Mouse (Mus musculus) ES-CJ7 (cell line): ENCODE results near the gene Flywch2.
A peak's percentile ranks its signal among the peaks of the same experiment; 100 is the strongest.

ENCODE experiments used
- DNase-seq: peaks from one replicate; pipeline ENCODE4 v3.0.0; 2011; ENCODE audit warnings: low read depth, low spot score

Gene Flywch2

DNA sequence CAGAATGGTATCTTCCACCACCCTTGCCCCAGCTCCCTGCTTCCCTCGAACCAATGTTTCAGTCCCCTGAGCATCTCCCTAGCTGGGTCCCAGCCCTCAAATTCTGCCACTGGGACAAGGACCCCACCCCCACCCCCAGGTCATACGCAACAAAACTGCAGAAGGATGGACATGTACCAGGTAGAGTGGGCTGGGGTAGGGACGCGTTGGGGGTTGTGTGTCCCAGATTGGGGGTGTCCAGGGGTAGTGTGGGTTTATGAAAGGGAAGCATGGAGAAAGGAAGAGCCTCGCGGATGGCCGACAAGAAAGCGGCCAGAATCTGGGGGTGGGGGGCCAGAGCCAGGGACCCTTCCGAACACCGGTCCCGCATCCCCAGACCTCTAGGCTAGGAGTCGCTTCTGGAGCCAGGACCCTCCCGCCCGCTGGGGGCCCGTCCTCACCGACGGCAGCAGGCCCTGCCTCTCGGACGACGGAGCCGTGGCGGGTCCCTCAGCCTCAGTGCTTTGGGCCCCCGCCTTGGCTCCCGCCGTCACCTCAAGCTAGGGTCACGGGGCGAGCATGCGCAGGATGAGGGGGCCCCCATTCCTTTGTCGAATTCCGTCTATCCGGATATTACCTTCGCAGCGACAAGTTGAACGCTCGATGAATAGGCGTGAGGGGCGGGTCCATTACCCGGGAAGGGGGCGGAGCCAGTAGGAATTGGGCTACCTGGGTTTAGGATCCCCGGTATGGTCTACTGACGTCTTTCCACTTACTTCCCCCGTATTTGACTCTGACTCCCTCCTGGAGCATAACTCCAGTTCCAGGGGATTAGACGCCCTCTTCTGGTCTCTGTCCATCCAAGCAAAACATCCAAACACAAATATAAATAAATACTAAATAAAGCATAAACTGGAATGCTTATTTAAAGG, at the start of gene Flywch2:
Gene Flywch2 (minus strand): TSS at position 521 of the 911 bp plus-strand sequence.
- DNase-seq: peak; percentile 88

DNA sequence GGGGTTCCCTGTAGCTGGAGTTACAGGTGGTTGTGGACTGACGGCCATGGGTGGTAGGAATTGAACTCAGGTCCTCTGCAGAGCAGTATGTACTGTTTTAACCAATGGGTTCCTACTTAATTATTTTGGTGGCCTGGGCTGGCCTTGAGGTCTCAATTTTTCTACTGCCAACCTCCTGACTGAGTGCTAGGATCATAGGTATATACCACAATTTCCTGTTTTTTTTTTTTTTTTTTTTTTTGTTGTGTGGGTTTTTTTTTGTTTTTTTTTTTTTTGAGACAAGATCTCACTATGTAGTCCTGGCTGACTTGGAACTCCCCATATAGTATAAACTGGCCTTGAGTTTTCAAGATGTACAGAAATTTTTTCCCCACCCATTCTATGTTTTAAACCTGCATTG, 45.3 kb upstream of the Flywch2 start:
- no peak for DNase-seq

DNA sequence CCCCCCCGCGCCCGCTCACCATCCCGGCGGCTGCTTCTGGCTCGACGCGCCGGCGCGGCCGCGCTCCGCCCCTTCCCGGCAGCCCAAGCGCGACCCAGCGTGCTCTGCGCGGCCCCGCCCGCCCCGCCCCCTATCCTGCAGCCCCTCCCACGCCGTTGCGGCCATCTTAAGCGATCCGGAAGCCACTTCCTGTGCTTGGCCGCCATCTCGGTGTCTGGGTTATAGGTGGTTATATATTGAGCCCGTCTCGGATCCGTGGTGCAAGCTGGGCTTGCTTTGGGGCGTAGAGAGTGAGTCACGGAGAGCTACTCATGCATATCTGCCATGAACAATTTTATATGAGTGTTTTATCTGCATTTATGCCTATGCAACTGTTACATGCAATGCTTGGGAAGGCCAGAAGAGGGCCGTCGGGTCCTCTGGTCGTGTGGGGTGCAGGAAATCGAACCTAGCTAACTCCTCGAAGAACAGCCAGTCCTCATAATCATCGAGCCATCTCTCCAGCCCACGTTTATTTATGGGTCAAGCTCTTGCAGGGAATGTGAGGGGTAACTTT, 43.3 kb upstream of the Flywch2 start, which contains the start of gene Elob:
Gene Elob (minus strand): TSS at position 73 of the 556 bp plus-strand sequence.
- peak; percentile 84 for DNase-seq

DNA sequence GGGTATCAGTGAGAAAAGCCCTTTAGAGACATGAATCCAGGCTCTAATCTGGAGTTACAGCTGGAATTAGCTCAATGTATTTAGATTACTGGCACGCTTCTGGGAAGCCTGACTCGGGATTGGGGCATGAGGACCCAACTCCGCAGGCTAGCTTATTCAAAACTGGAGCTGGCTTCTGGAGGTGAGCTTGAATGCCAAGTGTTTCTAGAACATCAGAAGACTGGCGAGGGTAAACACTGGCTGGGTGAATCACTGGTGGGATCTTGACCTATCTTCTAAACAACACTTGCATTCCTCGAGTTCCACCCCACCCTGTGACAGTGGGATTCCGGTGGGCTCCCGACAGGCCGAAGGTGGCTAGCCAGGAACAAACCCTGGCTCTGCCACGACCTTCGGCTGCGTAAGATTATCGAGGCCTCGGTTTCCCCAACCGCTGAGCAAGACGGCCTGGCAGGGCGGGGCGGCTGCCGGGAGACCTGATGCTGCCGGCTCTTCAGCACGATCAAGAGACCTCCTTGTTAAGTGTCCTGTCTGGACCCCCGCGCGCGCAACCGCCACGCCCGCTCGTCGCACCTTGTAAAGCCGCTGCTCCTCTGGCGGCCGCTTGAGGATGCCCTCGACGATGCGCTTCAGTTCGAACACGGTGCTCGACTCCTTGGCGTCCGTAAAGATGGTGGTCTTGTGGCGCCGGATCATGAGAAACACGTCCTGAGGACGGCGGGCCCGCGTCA, 42.6 kb upstream of the Flywch2 start:
- peak; percentile 83 for DNase-seq

DNA sequence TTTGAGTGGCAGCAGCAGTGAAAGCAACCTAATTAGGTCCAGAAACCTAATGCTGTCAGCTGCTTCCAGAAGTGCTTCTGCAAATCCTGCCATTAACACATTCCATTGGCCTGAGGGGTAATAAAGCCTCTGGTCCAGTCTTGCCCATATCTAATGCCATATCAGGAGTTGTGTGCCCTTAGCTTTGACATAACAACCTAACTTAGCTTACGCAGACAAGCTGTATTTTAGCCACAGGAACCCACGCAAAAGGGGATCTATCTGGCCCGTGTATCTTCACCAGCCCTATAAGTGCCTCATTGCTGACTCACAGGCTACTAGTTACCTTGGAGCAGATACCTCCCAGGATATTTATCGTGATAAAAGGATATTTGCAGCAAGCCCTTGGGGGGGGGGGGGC, 39.7 kb upstream of the Flywch2 start:
- DNase-seq: no peak

- DNase-seq: no peak
These were observed 37.7 kb upstream of the Flywch2 start for GRCm38 (mm10) chr17:23823614-23824013.

- no peak for DNase-seq
These were observed 37.1 kb upstream of the Flywch2 start for GRCm38 (mm10) chr17:23823018-23823417.

- peak; percentile 55 for DNase-seq
These were observed 36.2 kb upstream of the Flywch2 start for GRCm38 (mm10) chr17:23822094-23822493.

GRCm38 (mm10) chr17:23820731-23821130, 34.9 kb upstream of the Flywch2 start:
- DNase-seq: no peak

DNA sequence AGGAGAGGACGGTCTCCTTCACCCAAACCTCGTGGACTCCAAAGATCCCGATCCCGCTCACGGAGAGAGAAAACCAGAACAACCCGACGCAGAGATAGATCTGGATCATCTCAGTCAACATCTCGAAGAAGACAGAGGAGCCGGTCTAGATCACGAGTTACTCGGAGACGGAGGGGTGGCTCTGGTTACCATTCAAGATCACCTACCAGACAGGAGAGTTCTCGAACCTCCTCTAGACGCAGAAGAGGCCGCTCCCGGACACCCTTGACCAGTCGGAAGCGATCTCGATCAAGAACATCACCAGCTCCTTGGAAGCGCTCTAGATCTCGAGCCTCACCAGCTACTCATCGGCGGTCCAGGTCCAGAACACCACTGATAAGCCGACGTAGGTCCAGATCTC, 33.4 kb upstream of the Flywch2 start:
- no peak for DNase-seq

DNA sequence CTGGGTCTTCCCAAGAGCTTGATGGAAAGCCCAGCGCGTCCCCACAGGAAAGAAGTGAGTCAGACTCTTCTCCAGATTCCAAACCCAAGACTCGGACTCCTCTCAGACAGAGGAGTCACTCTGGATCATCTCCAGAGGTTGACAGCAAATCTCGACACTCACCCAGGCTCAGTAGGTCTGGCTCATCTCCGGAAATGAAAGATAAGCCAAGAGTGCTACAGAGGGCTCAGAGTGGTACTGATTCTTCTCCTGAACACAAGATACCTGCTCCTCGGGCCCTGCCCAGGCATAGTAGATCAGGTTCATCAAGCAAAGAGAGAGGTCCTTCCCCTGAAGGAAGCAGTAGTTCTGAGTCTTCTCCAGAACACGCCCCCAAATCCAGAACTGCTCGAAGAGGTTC, 32.7 kb upstream of the Flywch2 start:
- no peak for DNase-seq

- no peak for DNase-seq
These were observed 29.8 kb upstream of the Flywch2 start for GRCm38 (mm10) chr17:23815641-23816040.

GRCm38 (mm10) chr17:23807918-23808317, 22.0 kb upstream of the Flywch2 start:
- DNase-seq: no peak

- DNase-seq: peak; percentile 77
These were observed 21.0 kb upstream of the Flywch2 start for GRCm38 (mm10) chr17:23806867-23807266.

GRCm38 (mm10) chr17:23804426-23805085, 18.7 kb upstream of the Flywch2 start:
- DNase-seq: no peak

DNA sequence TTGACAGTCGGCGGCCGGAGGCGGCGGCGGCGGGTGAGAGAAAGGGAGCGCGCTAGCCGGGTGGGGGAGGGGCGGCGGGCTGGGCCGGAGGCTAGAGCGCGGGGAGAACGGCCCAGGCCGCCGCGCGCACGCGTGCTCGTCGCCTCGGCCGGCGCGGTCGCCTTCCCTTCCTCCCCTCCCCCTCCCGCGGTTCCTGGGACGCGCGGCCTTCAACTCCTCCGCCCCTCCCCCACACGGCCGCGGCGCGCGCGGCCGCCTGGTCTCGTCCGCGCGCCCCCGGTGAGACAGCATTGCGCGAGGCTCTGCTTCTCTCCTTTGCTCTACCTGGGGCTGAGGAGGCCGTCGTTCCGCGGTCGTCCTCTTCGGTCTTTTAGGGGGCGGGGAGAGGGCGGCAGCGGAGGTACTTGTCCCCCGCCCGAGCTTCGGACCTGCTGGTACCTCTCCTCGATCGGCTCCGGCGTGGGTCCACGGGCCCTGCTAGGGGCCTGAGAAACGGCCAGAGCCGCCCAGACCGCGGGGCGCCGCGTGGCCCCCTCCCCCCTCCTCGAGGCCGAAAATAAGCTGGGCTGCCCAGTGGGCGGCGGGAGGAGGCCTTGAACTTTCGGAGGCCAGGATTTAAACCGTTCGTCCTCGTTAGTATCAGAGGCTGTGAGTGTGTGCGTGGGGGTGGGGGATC, 17.6 kb upstream of the Flywch2 start:
- DNase-seq: peak; percentile 92

GRCm38 (mm10) chr17:23802746-23803365, 17.0 kb upstream of the Flywch2 start:
- peak; percentile 99 for DNase-seq

- DNase-seq: no peak
These were observed 15.7 kb upstream of the Flywch2 start for GRCm38 (mm10) chr17:23801627-23802026.

- DNase-seq: no peak
These were observed 11.4 kb upstream of the Flywch2 start for GRCm38 (mm10) chr17:23797316-23797715.

GRCm38 (mm10) chr17:23795323-23795722, 9.4 kb upstream of the Flywch2 start:
- DNase-seq: peak; percentile 62

- no peak for DNase-seq
These were observed 5.1 kb upstream of the Flywch2 start for GRCm38 (mm10) chr17:23791079-23791357.
